Mouse (Mus musculus) midbrain, embryonic 13.5 days (tissue): Measurements from ENCODE around the gene Kcns3. TPM values are rescaled to one million over a fixed set of nuclear protein-coding genes. Genes with fewer than 3 reads are reported as not detected.

ENCODE experiments used
- ATAC-seq: fragments of 200-750 bp; cut with Nextera tagmentation; 2 replicates; pipeline ENCODE4 v1.8.0; 2017; ENCODE audit warnings: mild to moderate bottlenecking, moderate TSS enrichment, moderate library complexity
- H3K27ac ChIP-seq: fragments of 300-500 bp; sonication (generic); 2 replicates; pipeline ENCODE4 v1.5.1; 2015; ENCODE audit warnings: inconsistent platforms, mild to moderate bottlenecking, moderate library complexity
- H3K27me3 ChIP-seq: fragments of 300-500 bp; sonication (generic); 2 replicates; pipeline ENCODE4 v1.6.1; 2015; ENCODE audit warnings: mild to moderate bottlenecking, inconsistent platforms
- H3K36me3 ChIP-seq: fragments of 300-500 bp; sonication (generic); 2 replicates; pipeline ENCODE4 v1.6.1; 2015; ENCODE audit warnings: mild to moderate bottlenecking, inconsistent platforms
- H3K4me1 ChIP-seq: fragments of 300-500 bp; sonication (generic); replicated peaks from 2 replicates; pipeline ENCODE4 v1.6.1; 2015; ENCODE audit warnings: inconsistent platforms
- H3K4me2 ChIP-seq: fragments of 300-500 bp; sonication (generic); replicated peaks from 2 replicates; pipeline ENCODE4 v1.6.1; 2015; ENCODE audit warnings: moderate library complexity, mild to moderate bottlenecking, inconsistent platforms
- H3K4me3 ChIP-seq: fragments of 300-500 bp; sonication (generic); replicated peaks from 2 replicates; pipeline ENCODE4 v1.5.1; 2015; ENCODE audit warnings: mild to moderate bottlenecking, inconsistent platforms
- H3K9ac ChIP-seq: fragments of 300-500 bp; sonication (generic); replicated peaks from 2 replicates; pipeline ENCODE4 v1.6.1; 2015; ENCODE audit warnings: mild to moderate bottlenecking, inconsistent platforms
- H3K9me3 ChIP-seq: fragments of 300-500 bp; sonication (generic); 2 replicates; pipeline ENCODE4 v1.6.1; 2016; ENCODE audit warnings: mild to moderate bottlenecking, inconsistent platforms
- WGBS: fragments of 180-500 bp; shearing (Covaris S2); methylation state at CpG from one replicate; pipeline ENCODE4 v1.1.7; 2015; 5-methylcytosine and 5-hydroxymethylcytosine counted together
- polyA plus RNA-seq: library from polyadenylated mRNA; unstranded; fragments of >200 nt; fragmentation: Nextera tagmentation; extraction: Ambion mirVana; gene quantifications from 2 replicates; pipeline ENCODE4 v1.2.1, GENCODE M21; 2015

The Kcns3 gene
- polyA plus RNA-seq, 1 experiment from 2014 or later, result 0.46 TPM

DNA sequence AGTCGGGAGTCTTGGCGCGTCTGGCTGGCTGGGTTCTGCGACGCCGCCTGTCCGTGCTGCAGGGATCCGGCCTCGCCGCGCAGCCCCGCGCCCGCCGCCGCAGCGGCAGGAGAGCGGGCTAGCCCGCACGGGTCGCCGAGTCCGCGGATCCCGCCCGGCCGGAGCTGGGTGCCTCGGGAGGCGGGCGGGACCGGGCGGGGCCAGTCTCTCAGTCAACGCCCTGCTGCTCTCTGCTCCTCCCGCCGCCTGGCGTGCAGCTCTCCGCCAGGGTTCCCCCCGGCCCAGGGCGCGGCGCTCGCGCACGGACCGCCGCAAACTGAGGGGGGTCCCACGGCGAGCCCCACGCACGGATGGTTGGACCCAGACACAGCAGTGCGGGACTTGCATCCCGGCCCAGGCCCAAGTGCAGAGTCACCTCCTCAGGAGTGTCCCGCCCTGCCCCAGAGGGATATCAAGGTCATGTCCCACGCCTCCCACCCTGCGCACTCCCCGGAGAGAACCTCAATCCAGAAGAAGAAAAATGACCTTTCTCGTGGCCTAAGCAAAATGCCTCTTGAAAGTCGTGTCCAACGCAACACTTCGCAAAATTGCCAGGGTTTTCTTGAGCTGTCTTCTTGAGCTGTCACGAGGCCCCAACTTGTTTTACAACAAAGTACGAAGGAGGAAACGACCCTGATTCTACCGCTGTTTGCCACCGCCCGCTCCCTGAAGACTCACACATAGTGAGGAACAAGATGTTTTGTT is 492 bp downstream of the Kcns3 start:
- peak overlapping the region; percentile 98 for H3K4me2 ChIP-seq
- under 1% methylated on average over 56 of the region's 66 CpGs for WGBS
- H3K9ac ChIP-seq, result peak overlapping the region; percentile 62
- H3K36me3 ChIP-seq, result no peaks in the 10 kb centered on the region
- H3K9me3 ChIP-seq, result no peaks in the 10 kb centered on the region
- peak overlapping the region; percentile 55 for H3K4me3 ChIP-seq
- peaks cover 23% of the 10 kb centered on the region for H3K4me1 ChIP-seq
- no peak overlapping the region for H3K27ac ChIP-seq
- peaks cover 56% of the 10 kb centered on the region for H3K27me3 ChIP-seq
- ATAC-seq, result peak; percentile 87

DNA sequence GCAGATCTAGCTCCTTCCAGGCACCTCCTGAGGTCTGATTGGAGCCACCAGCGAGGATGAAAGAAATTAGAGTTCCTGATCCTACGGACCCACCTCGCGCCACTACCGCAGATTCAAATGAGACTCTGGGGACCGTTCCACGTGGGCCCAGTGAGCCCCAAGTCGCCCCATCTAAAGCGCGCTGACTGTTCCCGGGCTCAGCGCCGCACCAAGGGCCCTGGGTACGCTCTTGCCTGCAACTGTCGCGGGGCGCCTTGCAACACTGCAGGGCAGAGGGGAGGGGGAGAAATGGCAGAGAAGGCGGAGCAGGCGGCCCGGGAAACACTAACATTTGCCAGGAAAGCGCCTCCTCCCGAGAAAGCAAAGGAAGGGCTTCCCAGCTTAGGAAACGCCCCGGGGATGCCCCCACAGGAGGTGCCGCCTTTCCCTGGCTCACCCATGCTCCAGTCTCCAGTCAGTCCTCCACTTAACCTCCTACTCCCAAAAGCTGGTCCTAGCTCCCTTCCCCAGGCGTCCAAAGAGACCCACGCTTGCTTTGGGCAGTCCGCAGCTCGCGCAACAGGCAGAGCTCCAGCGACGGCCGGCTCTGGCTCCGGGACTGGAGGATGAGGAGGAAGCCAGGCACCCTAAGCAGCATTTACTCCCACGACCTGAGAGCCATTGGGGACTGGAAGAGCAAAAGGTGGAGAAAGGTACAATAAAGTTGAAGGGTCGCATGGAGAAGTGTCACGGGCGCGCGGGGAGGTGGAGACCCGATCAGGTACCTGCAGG is 1.2 kb downstream of the Kcns3 start:
- Histone ChIP-seq H3K4me2 (peak overlapping the region; percentile 98), H3K27me3 (peaks cover 56% of the 10 kb centered on the region), H3K9ac (peak overlapping the region; percentile 62), H3K9me3 (no peaks in the 10 kb centered on the region), H3K36me3 (no peaks in the 10 kb centered on the region), H3K4me3 (peak overlapping the region; percentile 55), H3K4me1 (peaks cover 23% of the 10 kb centered on the region), H3K27ac (no peak overlapping the region)
- peak; percentile 77 for ATAC-seq
- WGBS, result under 1% methylated on average over 41 of the region's 41 CpGs

DNA sequence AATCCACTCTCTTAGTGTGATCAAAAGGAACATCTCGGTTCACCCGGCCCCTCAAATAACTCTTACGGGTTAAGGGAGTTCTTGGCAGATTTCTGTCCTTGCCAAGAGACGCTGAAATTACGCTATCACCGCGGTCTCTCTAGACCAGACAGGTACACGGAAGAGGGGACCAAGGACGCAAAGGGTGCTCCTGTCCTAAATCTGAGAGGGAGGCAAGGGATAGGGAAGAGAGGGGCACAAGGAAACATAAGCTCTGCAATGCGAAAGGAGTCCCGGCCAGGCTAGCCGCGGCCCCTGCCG is 1.8 kb downstream of the Kcns3 start:
- Histone ChIP-seq H3K27ac (no peak overlapping the region), H3K4me1 (peaks cover 23% of the 10 kb centered on the region), H3K4me2 (peak overlapping the region; percentile 98), H3K27me3 (peaks cover 56% of the 10 kb centered on the region), H3K9me3 (no peaks in the 10 kb centered on the region), H3K4me3 (peak overlapping the region; percentile 55), H3K9ac (peak overlapping the region; percentile 62; the same call in 1 of the 2 replicates), H3K36me3 (no peaks in the 10 kb centered on the region)
- 2% methylated on average over 14 of the region's 14 CpGs for WGBS
- no peak; the same call in 1 of the 2 replicates for ATAC-seq

DNA sequence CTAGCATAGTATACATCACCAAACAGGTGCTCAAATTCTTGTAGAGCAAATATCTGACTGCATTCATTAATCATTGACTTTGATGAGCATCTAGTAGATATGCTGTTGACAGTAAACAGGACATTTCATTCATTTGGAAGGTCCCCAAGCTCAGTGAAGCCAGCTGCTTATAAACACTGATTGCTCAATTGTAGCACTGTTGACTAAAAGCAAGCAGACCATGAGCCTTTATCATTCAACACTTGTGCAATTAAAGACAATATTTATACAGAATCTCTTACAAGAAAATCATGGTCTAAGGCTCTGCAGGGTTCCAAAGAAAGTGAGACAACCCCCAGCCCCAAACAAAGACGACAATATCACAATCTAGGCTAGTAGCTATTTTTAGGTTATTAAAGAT is 6.0 kb downstream of the Kcns3 start:
- H3K4me1 ChIP-seq, result peaks cover 11% of the 10 kb centered on the region
- H3K9me3 ChIP-seq, result no peaks in the 10 kb centered on the region
- no peaks in the 10 kb centered on the region for H3K36me3 ChIP-seq
- H3K27me3 ChIP-seq, result peaks cover 25% of the 10 kb centered on the region
- no peak overlapping the region for H3K4me3 ChIP-seq
- H3K9ac ChIP-seq, result no peak overlapping the region
- no peak for ATAC-seq
- H3K27ac ChIP-seq, result no peak overlapping the region
- H3K4me2 ChIP-seq, result no peak overlapping the region
- 76% methylated on average over 1 of the region's 1 CpGs for WGBS

DNA sequence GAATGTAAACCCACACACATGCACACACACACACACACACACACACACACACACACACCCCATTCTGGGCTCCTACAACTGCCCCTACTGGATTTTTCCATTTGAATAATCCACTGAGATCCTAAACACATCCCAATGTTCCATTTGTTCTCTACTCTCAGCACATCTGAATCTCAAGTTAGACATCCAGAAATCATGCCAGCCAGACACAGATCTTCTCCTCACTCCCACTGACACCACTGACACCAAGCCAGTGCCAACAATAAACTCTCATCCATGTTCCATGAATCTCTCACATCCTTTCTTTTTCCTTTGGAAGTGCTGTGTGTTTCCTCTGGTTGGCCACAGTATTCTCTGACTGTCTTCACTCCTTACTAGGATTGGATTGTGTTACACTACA is 18.4 kb downstream of the Kcns3 start:
- H3K27ac ChIP-seq, result no peak overlapping the region
- H3K36me3 ChIP-seq, result no peaks in the 10 kb centered on the region
- no peak for ATAC-seq
- no peaks in the 10 kb centered on the region for H3K27me3 ChIP-seq
- no peak overlapping the region for H3K9ac ChIP-seq
- H3K9me3 ChIP-seq, result no peaks in the 10 kb centered on the region
- H3K4me1 ChIP-seq, result no peaks in the 10 kb centered on the region
- no peak overlapping the region for H3K4me3 ChIP-seq
- no peak overlapping the region for H3K4me2 ChIP-seq

DNA sequence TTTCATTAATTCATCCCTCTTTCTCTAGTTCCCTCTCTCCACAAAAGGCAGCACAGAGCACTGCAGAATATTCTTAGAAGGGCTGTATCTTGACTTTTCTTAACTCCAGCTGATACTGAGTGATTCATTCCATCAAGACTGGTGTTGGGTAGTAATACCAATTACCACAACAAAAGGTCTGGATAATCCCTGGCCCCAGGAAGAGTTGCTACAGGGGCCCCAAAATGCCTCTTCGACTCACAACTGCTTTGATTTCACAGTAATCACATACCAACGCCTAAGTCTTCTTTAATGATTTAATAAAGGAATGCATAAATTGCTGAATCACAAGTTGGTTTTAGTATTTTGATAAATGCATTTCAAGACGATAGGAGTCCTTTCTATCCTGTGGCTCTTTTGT is 21.7 kb downstream of the Kcns3 start:
- ATAC-seq, result no peak
- Histone ChIP-seq H3K9ac (no peak overlapping the region), H3K4me2 (no peak overlapping the region), H3K4me3 (no peak overlapping the region), H3K9me3 (no peaks in the 10 kb centered on the region), H3K27ac (no peak overlapping the region), H3K36me3 (no peaks in the 10 kb centered on the region), H3K27me3 (no peaks in the 10 kb centered on the region), H3K4me1 (no peaks in the 10 kb centered on the region)
- WGBS, result 9% methylated on average over 3 of the region's 3 CpGs

DNA sequence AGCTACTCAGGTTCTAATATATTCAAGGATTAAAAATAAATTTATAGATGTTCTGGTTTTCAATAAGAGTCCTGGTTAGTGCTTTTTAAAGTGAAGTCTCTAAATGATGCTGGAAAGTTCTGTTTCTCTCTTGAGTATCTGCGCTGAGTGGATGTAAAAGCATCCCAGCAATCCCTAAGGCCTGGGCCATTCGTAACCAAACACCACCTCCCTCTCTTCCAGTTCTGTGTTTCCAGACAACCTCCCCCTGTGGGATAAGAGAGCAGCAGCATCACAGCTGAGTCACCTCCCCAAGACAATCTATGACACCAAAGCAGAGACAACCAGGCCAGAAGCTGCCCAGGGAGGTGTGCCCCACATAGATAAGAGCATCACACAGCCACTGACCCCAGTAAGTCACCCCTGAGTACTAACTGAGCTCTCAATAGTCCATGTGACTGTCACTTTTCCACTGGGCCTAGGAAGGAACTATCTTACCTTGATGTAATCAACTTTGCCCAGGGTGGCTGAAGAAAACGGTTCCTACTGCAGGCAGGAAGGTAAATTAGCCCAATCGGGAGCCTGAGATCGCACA is 24.6 kb downstream of the Kcns3 start:
- 70% methylated on average over 5 of the region's 5 CpGs for WGBS
- Histone ChIP-seq H3K4me1 (no peaks in the 10 kb centered on the region), H3K9me3 (no peaks in the 10 kb centered on the region), H3K36me3 (no peaks in the 10 kb centered on the region), H3K4me2 (no peak overlapping the region), H3K27ac (no peak overlapping the region), H3K9ac (no peak overlapping the region), H3K4me3 (no peak overlapping the region), H3K27me3 (no peaks in the 10 kb centered on the region)
- ATAC-seq, result no peak

DNA sequence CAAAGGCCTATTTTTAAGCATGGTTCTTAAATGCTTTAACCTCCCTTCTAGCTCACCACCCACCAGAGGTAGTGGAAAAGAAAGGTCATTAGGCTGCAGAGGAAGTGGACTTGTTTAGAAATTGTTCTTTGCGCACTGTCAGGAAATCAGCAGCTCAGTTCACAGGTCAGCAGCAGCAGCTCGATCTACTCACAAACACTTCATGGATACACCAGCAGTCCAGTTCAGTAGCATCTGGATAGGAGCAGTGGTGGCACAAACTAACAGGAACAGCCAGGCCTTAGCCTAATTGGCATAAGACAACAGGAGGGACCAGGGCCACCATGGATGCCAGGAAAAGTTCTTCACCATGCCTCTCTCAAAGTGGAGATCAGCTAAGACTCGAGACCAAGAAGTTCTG is 49.3 kb downstream of the Kcns3 start:
- H3K27ac ChIP-seq, result no peak overlapping the region
- no peak overlapping the region for H3K4me2 ChIP-seq
- no peak for ATAC-seq
- H3K27me3 ChIP-seq, result no peaks in the 10 kb centered on the region
- no peaks in the 10 kb centered on the region for H3K9me3 ChIP-seq
- H3K9ac ChIP-seq, result no peak overlapping the region
- H3K4me1 ChIP-seq, result no peaks in the 10 kb centered on the region
- no peaks in the 10 kb centered on the region for H3K36me3 ChIP-seq
- 90% methylated on average over 3 of the region's 3 CpGs for WGBS
- no peak overlapping the region for H3K4me3 ChIP-seq

DNA sequence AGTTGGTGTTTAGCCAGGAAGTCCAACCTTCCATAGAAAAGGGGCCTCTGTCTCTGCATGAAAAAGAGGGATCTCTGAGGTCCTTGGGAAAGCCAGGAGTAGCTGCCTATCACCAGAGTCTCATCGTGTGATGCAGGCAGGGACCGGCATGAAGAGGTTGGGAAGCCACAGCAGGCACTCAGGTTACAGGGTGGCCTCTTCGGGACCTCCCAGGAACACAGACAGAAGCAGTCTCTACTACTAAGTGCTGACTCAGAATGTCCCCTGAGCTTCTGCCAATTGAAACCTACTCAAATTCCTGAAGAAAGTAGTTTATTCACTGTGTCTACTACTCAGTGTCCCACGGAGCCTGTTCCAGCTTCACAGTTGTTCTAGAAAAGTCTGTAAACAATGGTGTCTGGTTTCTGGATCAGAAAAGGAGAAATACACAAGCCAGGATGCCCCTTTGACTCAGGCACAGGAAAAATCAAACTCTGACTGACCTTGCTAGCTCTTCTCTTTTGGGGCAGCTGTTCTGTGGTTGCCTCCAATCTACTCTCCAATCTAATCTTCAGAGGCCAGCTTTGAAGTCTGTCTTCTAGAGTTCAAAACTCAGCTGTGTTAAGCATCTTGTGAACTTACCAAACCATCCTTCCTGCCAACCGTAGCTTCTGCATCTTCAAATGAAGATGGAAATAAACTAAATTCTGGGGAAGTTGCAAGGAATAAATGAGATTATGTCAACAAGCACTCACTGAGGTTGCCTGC is 62.1 kb downstream of the Kcns3 start:
- no peaks in the 10 kb centered on the region for H3K27me3 ChIP-seq
- no peak overlapping the region for H3K4me2 ChIP-seq
- H3K27ac ChIP-seq, result no peak overlapping the region
- no peak overlapping the region for H3K4me3 ChIP-seq
- H3K9me3 ChIP-seq, result peaks cover 3% of the 10 kb centered on the region; the same call in 1 of the 2 replicates
- H3K4me1 ChIP-seq, result no peaks in the 10 kb centered on the region
- ATAC-seq, result no peak
- H3K36me3 ChIP-seq, result no peaks in the 10 kb centered on the region
- WGBS, result 83% methylated on average over 5 of the region's 5 CpGs
- H3K9ac ChIP-seq, result no peak overlapping the region

DNA sequence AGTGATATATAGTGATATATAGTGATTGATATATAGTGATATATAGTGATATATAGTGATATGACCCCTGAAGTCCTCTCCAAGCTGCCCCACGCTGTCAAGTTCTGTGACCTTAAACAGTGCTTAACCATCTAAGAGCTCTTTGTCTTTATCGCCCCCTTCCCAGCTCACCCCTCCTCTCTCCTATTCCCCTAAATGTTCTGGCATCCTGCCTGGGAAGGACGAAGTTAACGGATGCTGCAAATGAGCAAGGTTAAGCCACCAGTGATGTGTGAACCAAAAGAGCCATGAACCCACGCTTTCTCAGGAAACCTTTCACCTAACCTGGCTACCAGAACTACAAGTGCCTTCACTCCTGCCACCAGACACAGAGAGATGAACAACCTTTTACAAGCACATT is 64.0 kb downstream of the Kcns3 start:
- Histone ChIP-seq H3K27me3 (no peaks in the 10 kb centered on the region), H3K4me1 (no peaks in the 10 kb centered on the region), H3K9ac (no peak overlapping the region), H3K4me3 (no peak overlapping the region), H3K4me2 (no peak overlapping the region), H3K9me3 (peaks cover 3% of the 10 kb centered on the region; the same call in 1 of the 2 replicates), H3K36me3 (no peaks in the 10 kb centered on the region), H3K27ac (no peak overlapping the region)
- ATAC-seq, result no peak
- 81% methylated on average over 5 of the region's 5 CpGs for WGBS

DNA sequence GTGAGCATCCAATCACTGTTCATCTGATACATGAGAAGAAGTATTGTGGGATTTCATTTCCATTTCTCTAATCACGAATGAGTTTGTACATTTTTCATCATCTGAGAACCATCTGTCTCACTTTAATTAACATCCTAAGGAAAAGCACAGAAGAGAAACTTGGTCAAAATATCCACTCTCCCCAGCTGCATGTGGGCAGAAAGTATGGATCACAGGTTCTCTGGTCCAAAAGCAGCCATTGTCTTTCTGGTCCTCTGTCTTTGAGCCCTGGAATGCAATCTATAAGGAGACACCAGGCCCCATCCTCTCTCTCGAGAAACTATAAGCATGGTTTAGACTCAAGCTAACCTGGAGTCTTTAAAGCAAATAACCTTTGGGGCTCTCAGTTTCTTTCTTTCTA is 79.8 kb downstream of the Kcns3 start:
- Histone ChIP-seq H3K4me2 (no peak overlapping the region), H3K9ac (no peak overlapping the region), H3K4me3 (no peak overlapping the region), H3K36me3 (no peaks in the 10 kb centered on the region), H3K4me1 (peaks cover 4% of the 10 kb centered on the region; the same call in 1 of the 2 replicates), H3K27ac (no peak overlapping the region), H3K9me3 (no peaks in the 10 kb centered on the region), H3K27me3 (no peaks in the 10 kb centered on the region)
- no peak for ATAC-seq
- WGBS, result 95% methylated on average over 2 of the region's 2 CpGs

DNA sequence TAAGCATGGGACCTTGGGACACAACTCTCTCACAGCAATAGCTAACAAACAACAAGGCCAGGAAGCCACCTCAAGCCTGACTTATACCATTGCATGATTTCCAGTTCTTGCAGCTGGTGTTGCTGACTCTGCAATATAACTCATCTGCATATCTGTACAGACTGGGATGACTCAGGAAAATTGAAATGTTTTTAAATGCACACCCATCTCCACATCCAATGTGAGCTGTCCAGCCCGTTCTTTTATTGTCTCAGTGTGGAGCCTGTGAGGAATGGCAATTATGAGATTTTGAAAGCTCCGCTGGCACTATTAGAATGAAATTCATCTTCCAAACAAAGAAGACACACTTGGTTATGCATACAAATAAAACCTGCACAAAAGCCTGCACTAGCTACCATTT is 84.0 kb downstream of the Kcns3 start:
- Histone ChIP-seq H3K27me3 (no peaks in the 10 kb centered on the region), H3K4me2 (no peak overlapping the region), H3K4me1 (peaks cover 4% of the 10 kb centered on the region; the same call in 1 of the 2 replicates), H3K9ac (no peak overlapping the region), H3K4me3 (no peak overlapping the region), H3K27ac (no peak overlapping the region), H3K9me3 (no peaks in the 10 kb centered on the region), H3K36me3 (no peaks in the 10 kb centered on the region)
- WGBS, result 25% methylated on average over 2 of the region's 2 CpGs
- ATAC-seq, result peak; percentile 66; the same call in 1 of the 2 replicates
